Mouse (Mus musculus) liver, postnatal 0 days (tissue): Measurements from ENCODE around the gene Prr15.

Experiments
- CTCF ChIP-seq: sonication (generic); IDR thresholded peaks from 2 replicates; pipeline ENCODE4 v1.5.1; 2016; ENCODE audit warnings: antibody characterized with exemption, low read depth
- EP300 ChIP-seq: IDR thresholded peaks from 2 replicates; pipeline ENCODE4 v1.6.1; 2016; ENCODE audit warnings: antibody characterized with exemption, low read depth, mild to moderate bottlenecking

DNA sequence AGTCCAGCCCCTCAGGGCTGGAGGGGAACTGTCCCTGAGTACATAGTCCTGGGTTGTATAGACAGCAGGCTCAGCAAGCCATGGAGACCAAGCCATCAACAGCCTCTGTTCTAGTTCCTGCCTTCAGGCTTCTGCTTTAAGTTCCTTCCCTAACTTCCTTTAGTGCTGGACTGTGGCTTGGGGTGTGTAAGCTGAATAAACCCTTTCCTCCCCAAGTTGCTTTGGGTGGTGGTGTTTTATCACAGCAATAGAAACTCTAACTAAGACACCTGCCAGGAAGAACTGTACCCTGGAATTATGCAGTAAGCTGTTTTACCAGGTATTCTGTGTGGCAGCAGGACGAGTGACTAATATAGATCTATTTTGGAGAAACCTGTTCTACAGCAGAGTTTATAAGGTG lies 5.4 kb upstream of the Prr15 start:
- TF ChIP-seq CTCF (no peak), EP300 (no peak)
